Mouse (Mus musculus): ENCODE measurements around the gene Col4a2.

DNA sequence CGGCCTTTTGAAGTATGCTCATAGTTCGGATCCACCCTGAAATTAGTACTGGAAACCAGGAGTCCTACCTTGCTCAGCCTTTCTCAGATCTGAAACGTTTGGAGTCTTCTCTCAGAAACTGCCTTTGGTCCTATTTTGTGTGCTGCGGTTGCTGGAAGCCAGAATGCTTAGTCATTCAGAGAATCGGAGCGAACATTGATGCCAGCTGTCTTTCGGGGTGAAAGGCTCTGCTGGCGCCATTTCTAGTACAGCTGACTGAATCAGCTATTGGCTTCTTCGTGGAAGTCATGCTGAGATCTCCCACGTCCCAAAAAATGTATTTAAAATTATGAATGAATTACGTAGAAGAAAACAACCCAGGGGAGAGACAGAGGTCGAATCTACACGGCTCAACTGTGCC is 105.2 kb downstream of the Col4a2 start:
- no peak for TF ChIP-seq CTCF (IDR thresholded peaks at IDR 0.05; ENCODE audit: extremely low read depth, insufficient read depth, low read length)
- TF ChIP-seq POLR2A (IDR thresholded peaks at IDR 0.05; ENCODE audit: extremely low read depth, insufficient read depth, low read length) = no peak
